Mouse (Mus musculus) myocyte (in vitro differentiated cells): ENCODE results near the gene Nfkbie.

ENCODE experiments used
- MYOD1 ChIP-seq, 3 experiments: IDR thresholded peaks; one replicate each; pipeline ENCODE4 v1.6.1; 2011; ENCODE audit warnings: control low read depth in 2 of 3, low read depth in 2 of 3, mild to moderate bottlenecking in 2 of 3, moderate library complexity in 1 of 3; ENCODE audit not compliant: insufficient read length in 2 of 3, control insufficient read depth in 1 of 3
- POLR2AphosphoS2 ChIP-seq: IDR thresholded peaks from one replicate; pipeline ENCODE4 v1.6.1; 2011; ENCODE audit warnings: low read depth, control low read depth; ENCODE audit not compliant: insufficient read length
- USF1 ChIP-seq: IDR thresholded peaks from one replicate; pipeline ENCODE4 v1.6.1; 2011; ENCODE audit warnings: low read depth, mild to moderate bottlenecking, control low read depth, moderate library complexity

- TF ChIP-seq USF1: no peak
- no peak for TF ChIP-seq POLR2AphosphoS2
- no peak for TF ChIP-seq MYOD1 (IDR thresholded peaks at IDR 0.05; ENCODE audit: control insufficient read depth in 1 of 3, insufficient read length in 2 of 3, low read depth in 2 of 3)
These were observed 10.1 kb upstream of the Nfkbie start for GRCm38 (mm10) chr17:45545278-45545961.
